Mouse (Mus musculus) stomach, adult 2 months (tissue): Measurements from ENCODE around the gene Agmat. TPM values are rescaled to one million over a fixed set of nuclear protein-coding genes. Genes with fewer than 3 reads are reported as not detected.

Experiments used
- polyA plus RNA-seq: library from polyadenylated mRNA; depleted of rRNA; stranded (reverse); fragments of >200 nt; gene quantifications from 2 replicates; pipeline ENCODE4 v1.2.3, GENCODE M21; 2012; rRNA removed

Gene Agmat
- not detected in 2 replicates for polyA plus RNA-seq

DNA sequence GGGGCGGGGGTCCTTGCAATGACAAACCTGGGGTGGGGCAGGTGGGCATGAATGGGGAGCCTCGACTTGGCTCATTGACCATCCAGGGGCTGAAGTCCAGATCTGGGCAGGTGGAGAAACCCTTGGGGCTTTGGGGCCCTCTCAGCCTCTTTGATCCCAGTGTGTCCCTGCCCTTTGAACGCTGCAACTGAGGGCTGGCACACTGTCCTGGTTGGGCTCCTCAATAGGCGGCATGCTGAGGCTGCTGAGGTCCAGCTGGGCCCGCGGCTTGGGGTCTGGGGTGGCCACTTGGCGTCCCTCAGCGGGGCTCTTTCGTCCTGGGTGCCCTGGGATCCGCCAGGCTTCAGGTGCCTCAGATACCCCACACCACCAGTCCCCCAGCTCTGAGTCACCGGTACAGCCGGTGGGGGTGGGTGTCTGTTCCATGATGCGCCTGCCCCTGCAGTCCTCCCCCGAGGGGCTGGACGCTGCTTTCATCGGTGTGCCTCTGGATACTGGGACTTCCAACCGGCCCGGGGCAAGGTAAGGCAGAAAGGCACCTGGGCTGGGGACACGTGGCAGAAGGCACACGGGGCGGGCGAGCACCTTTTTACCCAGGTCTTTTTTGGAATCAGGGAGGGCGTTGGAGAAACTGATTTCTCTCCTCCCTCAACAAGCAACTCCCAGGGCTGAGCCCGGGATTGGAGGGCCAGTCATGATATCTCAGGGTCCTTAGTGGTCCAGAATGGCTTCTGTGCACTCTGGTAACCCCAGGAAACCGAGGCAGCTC, at the start of gene Agmat:
TSS of gene Agmat (plus strand) at position 95 of the 769 bp plus-strand sequence.

GRCm38 (mm10) chr4:141722731-141723672, 23.5 kb upstream of the Agmat start, which contains the start of gene Ddi2:
Gene Ddi2, minus strand, starts transcription at chr4:141723419.

GRCm38 (mm10) chr4:141790524-141790990, 44.1 kb downstream of the Agmat start, which contains the start of gene Dnajc16:
Gene Dnajc16, minus strand, starts transcription at chr4:141790931.

DNA sequence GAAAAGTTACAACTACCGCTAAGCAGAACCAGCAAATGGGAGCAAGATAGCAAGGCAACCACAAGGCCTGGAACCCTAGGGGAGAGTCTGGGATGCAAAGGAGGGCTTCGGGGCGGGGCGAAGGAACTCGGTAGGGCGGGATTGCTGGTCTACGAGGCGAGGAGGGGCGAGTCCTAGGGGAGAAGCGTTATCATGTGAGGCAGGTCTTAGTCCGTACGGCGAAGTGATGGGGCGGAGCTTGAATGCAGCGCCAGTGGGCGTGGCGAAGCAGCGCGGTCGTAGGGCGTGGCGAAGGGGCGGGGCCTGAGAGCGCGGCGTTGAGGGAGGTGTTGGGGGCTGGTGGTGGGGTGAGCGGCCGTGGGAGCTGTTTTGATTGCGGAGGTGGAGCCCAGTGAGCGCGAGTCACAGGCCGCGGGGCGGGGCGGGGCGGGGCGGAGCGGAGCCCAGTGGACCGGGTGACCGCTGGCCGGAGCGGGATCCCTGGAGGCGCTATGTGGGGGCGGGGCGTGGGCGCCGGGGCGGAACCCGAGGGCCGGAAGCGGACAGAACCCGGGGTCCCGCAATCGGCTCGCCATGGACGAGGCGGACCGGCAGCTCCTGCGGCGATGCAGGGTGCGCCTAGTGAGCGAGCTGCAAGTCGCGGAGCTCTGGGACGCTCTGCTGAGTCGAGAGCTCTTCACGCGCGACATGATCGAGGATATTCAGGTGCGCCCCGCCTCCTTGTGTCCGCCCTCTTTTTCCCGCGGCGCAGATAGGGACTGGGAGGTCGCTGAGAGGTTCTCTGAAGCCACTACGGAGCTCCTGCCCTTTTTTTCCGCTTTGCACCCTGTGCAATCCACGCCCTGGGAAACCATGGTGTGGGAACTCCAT, 47.0 kb downstream of the Agmat start, which contains the start of gene Casp9:
TSS of gene Casp9 (plus strand) at position 331 of the 870 bp plus-strand sequence.

Other genes starting within 250 kb of the Agmat start
- gene Spen, start 208.1 kb upstream of the Agmat start, polyA plus RNA-seq, result 18.2 and 19.4 TPM in 2 replicates
- gene Fblim1, start 140.6 kb upstream of the Agmat start, polyA plus RNA-seq, result 34.8 and 41.5 TPM in 2 replicates
- gene Tmem82, start 128.0 kb upstream of the Agmat start, polyA plus RNA-seq, result 4.4 and 5.6 TPM in 2 replicates
- gene Slc25a34, start 122.9 kb upstream of the Agmat start, polyA plus RNA-seq, result 5.9 and 10.0 TPM in 2 replicates
- gene Plekhm2, start 81.8 kb upstream of the Agmat start, polyA plus RNA-seq, result 12.8 and 13.4 TPM in 2 replicates
- gene Rsc1a1, start 61.1 kb upstream of the Agmat start, polyA plus RNA-seq, result 2.6 and 6.8 TPM in 2 replicates
- 6.1 and 7.2 TPM in 2 replicates for gene Ddi2, start 23.3 kb upstream of the Agmat start, polyA plus RNA-seq
- gene Dnajc16, start 44.3 kb downstream of the Agmat start, polyA plus RNA-seq, result 3.6 and 3.7 TPM in 2 replicates
- gene Casp9, start 46.9 kb downstream of the Agmat start, polyA plus RNA-seq, result 3.8 and 4.5 TPM in 2 replicates
- 3.7 and 6.6 TPM in 2 replicates for gene Cela2a, start 79.5 kb downstream of the Agmat start, polyA plus RNA-seq
- gene Ctrc, start 99.7 kb downstream of the Agmat start, polyA plus RNA-seq, result 0.35 TPM in 1 of 2 replicates, not detected in the other
- gene Efhd2, start 128.2 kb downstream of the Agmat start, polyA plus RNA-seq, result 140 and 177 TPM in 2 replicates